Mouse (Mus musculus) retina, postnatal 1 day (tissue): ENCODE data around the gene Fnbp1l.

Source experiments
- DNase-seq: peaks from one replicate; pipeline ENCODE4 v3.0.0-alpha.2; 2012

Fnbp1l gene

DNA sequence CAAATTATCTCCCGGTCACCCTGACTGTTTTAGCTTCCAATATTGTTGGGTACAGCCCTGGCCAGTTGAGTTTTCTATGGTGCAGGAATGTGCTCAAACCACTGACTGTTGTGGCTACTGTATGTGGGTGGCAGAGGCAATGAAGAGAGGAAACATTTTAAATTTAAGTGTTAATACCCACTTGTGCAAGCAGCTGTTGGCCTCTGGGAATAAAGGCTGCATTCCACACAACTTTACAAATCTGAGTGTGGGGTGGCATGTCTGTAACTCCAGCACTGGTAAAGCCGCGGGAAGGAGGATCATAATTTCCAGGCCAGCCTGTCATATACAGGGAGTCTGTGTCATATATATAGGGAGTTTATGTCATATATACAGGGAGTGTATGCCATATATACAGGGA is 99.2 kb downstream of the Fnbp1l start:
- no peak for DNase-seq

DNA sequence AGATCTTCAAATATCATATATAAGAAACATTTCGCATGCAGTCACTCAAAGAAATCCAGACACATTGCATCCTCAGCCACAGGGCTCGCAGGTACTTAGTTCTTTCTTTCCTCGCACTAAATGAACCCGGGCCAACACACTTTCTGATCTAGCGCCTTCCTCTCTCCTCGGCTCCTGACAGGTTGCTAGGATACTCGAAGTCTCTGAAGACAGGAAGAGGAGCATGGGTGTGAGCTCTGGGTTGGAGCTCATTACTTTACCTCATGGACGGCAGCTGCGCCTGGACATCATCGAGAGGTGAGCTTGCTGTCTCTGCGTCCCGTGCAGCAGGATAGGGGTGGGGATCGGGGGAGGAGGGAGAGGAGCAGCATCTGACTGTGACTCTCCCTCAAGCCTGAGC is 100.4 kb downstream of the Fnbp1l start:
- DNase-seq: peak; percentile 16

DNA sequence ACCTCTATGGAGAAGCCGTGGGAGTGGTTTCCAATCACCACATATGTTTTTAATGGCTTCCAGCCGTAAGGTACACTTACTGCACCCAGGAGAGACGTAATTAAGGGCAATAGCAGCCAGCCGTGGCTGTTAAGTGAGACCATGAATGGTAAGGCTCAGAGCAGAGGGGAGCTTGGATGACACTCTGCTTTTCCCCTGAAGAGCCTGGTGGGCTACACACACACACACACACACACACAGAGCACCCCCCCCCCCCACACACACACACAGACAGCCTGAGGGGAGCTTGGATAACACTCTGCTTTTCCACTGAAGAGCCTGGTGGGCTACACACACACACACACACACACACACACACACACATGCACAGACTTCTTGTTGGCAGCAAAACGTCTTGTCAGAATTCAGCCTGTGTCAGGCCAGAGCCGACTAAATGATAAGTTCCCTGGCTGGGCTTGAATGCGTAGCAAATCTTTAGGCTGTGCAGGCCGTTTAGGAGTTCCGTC is 101.2 kb downstream of the Fnbp1l start:
- peak; percentile 48 for DNase-seq

DNA sequence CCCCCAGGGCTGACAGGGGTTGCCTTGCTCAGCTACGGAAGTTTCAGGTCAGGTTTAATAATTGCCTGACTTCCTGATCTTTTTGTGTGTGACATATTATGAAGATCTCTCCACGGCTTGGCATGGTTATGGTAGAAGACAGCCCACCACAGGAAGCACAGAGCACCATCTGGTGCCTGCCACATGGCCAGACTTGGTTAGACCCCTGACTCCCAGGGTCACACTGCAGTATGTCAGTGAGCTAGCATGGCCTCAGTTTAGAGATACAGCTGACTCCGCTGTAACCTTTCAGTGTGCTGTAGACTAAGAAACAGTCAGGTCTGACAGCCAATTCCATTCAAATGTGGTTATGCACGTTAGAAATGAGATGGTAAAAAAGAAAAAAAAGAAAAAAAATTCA is 101.8 kb downstream of the Fnbp1l start:
- no peak for DNase-seq

DNA sequence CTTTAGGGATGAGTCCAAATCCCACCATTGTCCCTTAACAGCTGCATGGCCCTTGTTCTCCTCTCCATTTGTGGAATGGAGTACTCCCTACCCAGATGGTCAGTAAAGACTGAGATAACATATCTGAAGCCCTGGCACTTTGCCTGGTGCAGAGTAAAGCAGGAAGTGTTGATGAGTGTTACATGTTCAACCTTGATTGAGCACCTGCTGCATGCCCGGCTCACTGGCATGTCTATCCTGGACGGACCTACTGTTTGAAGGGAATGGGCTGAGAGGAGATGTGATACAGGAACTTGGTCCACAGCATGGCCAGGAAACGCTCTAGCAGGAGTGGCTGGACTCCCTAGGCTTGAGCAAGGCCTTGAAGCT is 103.2 kb downstream of the Fnbp1l start:
- no peak for DNase-seq

DNA sequence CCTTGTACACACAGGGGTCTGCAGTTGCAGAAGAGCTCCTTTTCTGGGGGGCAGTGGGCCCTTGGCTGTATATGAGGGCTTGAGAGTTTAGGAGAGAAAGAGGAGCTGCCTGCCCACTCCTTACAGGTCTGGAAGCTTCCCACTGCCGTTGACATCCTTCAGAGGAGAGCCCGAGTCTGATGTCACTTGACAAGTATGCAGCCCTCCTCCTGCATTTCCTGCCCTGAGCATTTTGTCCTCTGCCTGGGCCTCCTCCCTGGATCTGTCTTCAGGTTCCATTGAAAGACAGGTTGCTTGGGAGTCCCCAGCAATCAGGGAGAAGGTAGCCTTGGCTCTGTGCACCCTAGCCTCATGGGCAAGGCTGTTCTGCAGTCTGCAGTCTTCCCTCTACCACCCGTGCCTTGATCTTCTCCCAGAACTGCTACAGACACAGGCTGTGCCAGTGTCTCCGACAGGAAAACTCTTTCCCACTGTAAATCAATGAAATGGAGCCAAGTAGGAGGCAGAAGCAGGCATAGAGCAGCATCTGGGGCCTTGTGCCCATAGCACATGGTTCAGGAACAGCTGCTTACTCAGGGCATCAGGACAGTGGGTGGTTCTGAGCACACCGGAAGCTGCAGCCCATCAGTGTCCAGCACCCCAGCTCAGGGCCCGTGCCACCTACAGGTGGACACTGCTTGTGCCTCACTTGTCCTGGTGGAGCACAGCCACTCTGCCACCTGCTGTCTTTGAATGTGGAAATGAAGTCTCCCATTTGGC is 103.8 kb downstream of the Fnbp1l start:
- DNase-seq: no peak

DNA sequence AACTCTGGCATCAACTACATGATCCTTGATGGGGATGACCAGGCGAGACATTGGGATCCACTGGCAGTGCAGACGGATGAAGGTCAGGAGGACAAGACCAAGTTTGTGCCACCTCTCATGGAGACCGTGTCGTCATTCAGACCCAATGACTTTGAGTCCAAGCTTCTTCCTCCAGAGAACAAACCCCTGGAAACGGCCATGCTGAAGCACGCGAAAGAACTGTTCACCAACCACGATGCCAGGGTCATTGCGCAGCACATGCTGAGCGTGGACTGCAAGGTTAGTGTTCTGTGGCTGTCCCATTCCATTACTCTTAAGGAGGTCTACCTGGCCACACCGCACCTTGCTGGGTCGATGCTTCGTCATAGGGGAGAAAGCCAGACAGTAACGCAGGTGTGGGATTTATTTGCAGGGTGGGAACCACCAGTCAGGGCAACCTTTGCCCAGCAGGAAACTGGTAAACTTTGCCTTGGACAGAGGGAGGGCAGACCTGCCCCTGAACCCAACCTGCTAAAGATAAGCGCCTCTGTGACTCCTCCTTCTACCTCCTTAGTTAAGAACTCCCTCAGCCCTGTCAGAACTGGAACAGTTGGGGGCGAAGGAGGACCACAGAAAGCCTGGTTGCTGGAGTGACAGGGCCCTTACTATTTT is 106.7 kb downstream of the Fnbp1l start:
- no peak for DNase-seq

DNA sequence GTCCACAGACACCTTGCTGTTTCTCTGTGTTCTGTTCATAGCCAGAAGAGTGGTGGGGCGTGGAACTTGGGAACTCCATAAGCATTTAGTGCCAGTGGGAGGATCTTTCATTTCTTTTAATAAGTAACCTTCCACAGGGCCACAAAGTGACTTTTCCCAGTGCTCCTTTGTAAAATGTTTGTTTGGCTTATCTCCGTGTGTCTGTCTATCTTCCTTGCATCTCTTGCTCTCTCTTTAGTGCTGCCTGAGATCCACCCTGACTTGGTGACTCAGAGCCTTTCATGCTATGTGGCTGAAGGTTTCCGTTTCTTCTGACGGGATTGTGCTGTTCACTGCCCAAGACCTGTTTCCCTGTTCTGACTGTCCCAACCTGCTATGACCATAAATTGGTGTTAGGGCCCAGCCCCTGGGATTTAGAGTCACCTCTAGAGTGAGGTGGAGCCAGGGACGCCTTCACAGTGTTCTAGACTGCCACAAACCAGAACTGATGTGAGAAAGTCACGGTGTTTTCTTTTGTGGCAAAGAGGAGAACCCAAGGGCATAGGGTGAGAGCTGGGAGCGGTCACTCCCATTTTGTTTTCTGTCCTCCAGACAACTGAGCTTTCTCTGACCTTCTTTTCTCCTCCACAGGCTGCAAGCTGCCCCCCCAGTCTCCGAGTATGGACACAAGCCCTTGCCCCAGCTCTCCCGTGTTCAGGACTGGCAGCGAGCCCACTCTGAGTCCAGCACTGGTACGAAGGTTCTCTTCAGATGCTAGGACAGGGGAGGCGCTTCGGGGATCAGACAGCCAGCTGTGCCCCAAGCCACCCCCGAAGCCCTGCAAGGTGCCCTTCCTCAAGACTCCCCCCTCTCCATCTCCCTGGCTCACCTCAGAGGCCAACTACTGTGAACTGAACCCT is 107.5 kb downstream of the Fnbp1l start:
- no peak for DNase-seq

DNA sequence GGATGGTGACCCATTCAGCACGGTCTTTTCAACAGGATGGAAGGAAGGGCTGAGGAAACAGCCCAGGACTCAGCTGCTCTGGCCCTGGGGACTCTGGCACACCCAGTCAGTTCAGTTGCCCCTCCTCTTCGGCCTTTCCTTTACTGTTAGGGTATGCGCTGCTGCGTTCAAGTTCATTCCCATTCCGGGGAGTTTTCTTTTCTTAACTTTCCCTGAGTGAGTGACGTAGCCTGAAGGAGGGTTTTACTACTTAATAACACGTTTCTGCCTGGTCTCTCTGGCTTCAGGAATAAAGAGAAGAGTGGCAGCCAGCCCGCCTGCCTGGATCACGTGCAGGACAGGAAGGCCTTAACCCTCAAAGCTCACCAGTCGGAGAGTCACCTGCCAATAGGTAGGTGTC is 108.6 kb downstream of the Fnbp1l start:
- DNase-seq: no peak

DNA sequence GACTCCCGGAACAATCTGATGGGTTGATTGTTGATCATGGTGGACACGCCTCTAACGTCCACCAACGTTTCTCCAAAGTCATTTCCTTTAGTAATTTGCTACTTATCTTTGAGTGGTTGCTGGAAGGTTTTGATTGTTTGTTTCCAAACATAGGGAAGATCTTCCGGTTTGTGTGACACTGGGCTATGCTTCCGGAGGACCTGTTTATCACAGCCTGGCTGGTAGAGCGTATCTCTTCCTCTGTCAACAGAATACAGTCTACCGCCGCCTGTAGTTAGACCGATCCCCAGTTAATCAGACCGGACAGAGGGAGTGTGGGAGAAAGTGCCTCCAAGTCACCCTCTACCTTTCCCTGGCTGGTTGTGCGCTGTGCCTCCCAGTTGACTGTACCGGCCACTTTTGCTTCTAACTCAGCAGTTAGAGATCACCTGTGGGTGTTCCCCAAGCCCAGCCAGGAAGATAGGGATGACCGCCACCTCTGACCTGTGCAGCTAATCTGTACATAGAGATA is 109.2 kb downstream of the Fnbp1l start:
- DNase-seq: no peak

DNA sequence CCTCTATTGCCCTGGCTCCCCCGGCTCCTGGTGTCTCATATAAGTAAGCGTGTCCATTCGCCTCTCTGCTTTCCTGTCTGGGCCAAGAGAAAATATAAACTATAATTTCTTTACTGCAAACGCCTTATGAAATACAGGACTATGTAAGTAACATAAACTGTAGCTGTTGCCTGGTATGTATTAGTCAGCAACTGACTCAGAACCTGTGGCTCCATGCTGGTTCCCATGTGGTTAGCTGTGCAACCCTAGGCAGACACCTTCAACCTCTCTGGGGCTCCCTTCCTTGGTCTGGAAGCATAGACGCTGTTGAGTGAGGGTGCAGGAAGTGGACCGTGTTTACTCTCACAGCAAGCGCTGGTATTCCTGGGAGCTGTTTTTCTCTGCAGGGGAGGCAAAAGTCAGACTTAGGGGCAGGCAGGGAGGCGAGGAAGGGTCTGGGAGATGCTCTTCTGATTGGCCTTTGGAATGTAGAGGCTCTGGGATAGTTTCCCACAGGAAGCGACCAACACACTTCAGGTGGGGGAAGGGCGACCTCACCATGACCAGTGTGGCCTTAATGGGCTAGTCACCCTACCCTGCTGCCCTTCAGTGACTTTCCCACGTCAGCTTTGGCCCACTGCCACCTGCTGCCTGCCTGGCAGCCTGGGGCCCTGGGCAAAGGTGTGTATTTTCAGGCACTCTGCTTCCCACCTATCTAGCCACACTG is 109.8 kb downstream of the Fnbp1l start:
- no peak for DNase-seq

DNA sequence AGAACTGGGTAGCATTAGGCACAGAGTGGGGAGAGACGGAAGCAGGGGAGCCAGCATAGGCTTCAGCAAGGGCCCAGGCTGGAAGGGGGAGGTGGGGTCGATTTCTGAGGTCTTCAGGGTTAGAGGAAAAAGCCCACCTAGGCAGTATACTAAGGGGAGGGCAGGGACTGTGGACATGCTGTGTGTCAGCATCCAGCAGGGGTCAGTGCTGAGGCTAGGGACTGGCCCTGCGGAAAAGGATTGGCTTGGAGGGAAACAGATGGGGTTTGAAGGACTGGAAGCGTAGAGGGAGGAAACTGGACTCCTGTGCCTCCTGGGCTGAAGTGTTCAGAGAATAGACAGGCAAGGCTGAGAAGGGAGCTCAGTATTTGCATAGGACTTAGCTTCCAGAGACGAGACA is 110.4 kb downstream of the Fnbp1l start:
- DNase-seq: peak; percentile 74

DNA sequence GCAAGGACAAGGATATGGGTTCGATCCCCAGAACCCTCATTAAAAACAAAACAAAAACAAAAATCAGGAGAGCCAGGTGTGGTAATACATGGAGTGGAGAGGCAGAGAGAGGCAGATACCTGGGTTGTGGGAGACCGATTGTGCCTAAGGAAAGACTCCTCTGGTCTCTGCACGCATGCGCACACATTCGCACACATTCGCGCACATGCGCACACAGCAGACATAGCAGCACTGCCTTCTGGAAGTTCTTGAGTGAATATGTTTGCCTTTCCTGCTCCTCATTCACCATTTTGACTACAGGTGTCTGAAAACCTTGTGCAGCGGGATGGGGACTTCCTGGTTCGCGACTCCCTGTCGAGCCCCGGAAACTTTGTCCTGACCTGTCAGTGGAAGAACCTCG is 111.7 kb downstream of the Fnbp1l start:
- DNase-seq: no peak

DNA sequence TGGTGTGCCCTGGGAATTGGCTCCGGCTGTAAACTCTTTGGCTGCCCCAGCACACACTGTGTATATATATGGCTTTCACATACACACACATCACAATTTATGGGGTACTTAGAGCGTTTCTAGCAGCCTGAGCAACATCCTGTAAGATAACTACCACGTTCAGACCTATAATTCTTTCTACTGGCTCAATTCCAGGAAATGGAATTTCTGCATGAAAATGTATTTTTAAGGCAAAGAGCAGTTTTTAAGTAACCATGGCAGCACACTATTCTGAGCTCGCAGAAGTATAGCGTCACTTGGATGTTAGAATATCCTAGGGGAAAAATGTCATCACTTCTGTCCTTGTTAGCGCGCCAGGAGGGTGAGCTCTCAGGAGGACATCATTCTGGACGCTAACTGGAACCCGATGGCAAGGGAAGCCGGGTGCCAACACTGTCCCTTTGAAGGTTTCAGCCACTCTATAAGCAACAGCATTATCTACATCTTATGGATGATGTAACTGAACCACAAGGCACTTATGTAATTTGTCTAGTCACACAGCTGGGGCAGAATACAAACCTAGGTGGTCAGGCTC is 113.1 kb downstream of the Fnbp1l start:
- no peak for DNase-seq

DNA sequence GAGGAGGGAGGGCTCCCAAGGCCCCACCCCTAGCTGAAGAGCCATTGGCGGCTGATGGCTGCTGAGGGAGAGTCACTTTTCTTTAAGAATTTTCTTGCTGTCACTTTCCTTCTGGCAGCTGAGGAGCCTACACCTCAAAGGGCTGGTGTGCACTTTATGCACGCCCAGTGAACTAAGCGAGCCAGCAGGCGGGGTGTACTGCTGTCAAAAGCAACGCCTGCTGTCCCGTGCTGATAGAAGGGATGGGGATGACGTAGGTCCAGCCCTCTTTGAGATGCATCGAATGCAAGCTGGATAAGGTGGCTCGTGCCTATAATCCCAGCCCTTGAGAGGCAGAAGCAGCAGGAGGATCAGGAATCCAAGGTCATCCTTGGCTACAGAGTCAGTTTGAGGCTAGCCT is 118.6 kb downstream of the Fnbp1l start:
- DNase-seq: no peak

DNA sequence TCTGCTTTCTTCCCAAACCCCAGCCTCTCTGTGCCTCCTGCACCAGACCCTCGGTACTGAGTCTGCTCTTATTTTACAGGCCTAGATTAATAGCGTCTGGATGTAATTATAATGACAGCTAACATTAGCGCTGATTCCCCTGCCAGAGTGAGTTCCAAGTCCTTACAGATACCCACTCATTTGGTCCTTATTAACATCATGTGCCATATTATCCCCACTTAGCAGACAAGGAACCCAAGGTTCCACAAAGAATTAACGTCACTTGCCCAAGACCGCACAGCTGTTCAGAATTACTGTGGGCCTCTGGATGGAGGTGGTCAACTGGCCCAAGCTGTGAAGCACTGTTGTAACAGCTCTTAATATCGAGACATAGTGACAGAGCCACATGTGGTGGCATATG is 119.9 kb downstream of the Fnbp1l start:
- DNase-seq: no peak

DNA sequence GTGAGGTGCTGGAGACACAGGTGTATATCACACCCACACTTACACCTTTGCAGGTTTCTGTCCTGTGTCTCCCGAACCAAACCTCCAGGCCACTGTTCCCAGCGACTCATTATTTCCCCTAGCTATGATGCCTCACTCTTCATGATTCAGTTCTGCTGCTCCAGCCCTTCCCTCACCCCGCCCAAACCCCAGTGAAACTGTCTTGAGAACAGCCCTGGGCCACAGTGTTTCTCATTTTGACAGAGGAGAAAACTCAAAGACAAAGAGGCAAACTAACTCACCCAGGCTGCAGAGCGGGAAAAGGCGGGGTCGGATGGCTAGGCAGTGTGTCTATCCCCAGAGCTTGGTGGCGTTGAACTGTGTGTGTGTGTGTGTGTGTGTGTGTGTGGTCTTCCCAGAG is 121.0 kb downstream of the Fnbp1l start:
- DNase-seq: no peak

DNA sequence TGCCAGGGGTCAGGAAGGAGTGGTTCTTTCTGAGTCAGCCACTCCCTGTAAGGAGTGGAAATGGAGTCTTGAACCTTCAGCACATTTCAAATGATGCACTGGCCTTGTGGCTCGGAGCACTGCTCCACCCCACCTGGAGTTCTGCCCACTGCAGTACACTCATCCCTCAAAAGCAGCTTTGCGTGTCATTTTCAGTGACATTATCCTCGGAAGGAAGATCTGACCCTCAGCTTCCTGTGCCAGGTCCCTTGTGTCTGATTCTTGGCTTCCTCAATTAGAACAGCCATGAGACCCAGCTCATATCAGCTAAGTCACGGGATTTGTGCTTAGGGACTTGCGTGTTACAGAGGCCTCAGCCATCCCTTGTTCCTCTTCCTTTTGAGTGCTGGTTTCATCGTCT is 121.6 kb downstream of the Fnbp1l start:
- no peak for DNase-seq

DNA sequence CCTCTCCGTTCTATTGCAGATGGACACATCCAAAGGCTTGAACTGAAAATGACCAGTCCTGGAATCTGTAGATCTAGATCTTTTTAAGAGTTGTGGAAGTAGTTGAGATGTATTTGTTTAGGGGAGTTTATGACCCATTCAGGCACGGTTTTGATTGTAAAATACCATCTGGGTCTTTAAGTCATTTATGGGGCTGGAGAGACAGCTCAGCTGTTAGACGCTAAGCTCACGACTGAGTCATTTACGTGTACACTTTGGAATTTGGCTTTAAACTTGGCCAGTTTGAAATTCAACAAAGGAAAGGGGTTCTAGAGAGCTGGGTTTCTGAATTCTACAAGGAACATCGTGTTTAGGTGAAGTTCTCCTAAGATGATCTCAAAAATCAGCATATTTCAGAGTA is 124.8 kb downstream of the Fnbp1l start:
- DNase-seq: no peak

DNA sequence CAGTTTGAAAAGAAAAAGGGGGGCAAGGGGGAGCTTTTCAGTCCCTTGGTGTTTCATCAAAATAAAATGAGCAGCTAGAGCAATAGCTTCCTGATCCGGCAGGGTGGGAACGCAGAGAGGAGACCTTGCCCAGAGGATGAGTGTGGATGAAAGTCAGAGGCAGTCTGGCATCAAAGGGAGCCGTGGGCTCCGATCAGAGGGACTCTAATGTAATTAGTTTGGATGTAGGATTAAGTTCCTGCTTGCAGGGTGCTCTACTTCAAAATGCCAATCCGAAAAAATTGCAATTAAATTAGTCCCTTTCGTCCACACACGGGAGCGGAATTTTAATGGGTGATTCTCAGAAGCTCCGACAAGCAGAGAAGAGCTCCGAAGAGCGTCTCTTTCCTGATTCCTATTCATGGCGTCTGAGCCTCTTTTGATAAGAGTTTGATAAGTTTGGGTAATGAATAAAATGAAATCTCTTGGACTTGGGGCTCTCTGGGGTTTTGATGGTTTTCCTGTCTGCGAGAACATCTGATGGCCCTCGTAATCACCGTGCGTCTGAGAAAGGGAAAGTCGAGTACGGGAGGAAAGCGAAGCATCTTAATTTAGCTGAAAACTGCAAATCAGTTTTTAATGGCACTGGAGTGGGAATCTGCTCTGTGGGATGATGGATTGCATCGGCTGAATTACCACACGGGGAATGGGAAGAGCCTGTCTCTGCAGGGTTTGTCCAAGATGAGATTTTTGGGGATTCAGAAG is 126.5 kb downstream of the Fnbp1l start:
- peak; percentile 42 for DNase-seq

DNA sequence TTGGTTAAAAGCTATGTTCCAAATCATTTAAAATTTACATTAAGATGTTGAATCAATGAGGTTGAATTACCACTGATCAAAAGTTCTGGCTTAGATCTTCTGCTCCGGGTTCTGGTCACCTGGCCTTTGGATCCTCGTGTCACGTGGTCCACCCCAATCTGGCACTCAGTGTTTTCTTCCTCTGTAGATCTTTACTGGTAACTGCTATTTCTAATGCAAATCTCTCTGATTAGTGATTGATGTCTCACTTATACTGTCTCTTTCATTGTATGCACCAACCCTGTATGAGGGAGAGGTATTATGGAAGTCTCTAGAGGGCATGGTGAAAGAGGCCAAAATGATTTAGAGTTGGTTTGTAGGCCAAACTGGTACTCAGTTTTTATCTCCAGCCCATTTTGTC is 127.5 kb downstream of the Fnbp1l start:
- no peak for DNase-seq

DNA sequence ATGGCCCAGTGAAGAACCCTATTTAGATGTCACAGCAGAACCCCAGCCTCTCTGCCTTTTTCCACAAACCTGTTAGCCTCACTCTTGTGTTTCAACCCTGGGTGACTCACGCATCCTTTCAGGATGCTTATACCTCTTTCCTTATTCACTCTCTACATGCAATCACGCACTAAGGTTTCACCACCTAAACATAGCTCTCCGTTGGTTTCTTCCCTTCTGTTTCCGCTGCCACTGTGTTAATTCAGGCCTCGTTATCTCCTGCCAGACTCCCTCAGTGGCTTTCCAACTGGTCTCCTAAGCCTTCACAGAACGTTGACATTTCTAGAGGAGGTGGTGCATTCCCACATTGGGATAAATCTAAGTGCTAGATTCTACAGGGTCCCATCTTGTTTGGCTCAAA is 128.9 kb downstream of the Fnbp1l start:
- no peak for DNase-seq
